Mouse (Mus musculus) cerebellum, adult 2 months (tissue): ENCODE measurements around the gene Urgcp.

ENCODE experiments used
- CTCF ChIP-seq: fragments of 200-500 bp; IDR thresholded peaks from 2 replicates; pipeline ENCODE4 v1.5.1; 2011; ENCODE audit warnings: low read depth, mild to moderate bottlenecking, control low read depth, low read length, moderate library complexity, borderline replicate concordance; ENCODE audit not compliant: insufficient read depth
- POLR2A ChIP-seq: fragments of 200-500 bp; IDR thresholded peaks from 2 replicates; pipeline ENCODE4 v1.6.1; 2011; ENCODE audit warnings: low read length, control low read depth, borderline replicate concordance; ENCODE audit not compliant: insufficient read depth

DNA sequence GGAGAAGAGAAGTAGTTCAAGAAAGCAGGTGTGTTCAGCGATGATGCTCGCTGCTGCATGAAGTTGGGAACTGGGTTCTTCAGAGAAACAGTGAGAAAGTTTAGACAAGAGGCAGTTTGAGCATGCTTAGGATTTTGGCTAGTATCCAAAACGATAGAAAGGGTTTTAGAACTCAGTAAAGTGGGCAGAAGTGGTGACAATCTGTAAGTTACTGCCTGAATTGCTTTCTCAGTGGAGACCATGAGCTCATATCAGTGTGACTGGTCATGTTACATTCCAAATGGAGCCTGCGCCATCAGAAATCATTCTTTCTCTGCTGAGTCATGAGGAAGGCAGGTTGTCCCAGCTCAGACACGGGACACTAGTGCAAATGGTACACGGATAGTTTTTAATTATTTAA, 3.8 kb upstream of the Urgcp start:
- TF ChIP-seq CTCF (no peak), POLR2A (no peak)
